Mouse (Mus musculus) mammary gland, adult 2 months (tissue): ENCODE results near the gene Klhl11. TPM values are rescaled to one million over a fixed set of nuclear protein-coding genes. Genes with fewer than 3 reads are reported as not detected.

Experiments used
- polyA plus RNA-seq: library from polyadenylated mRNA; depleted of rRNA; stranded (reverse); fragments of >200 nt; gene quantifications from 2 replicates; pipeline ENCODE4 v1.2.3, GENCODE M21; 2012; ENCODE audit warnings: low replicate concordance; rRNA removed

Gene Klhl11
- 3.1 and 5.7 TPM in 2 replicates for polyA plus RNA-seq

DNA sequence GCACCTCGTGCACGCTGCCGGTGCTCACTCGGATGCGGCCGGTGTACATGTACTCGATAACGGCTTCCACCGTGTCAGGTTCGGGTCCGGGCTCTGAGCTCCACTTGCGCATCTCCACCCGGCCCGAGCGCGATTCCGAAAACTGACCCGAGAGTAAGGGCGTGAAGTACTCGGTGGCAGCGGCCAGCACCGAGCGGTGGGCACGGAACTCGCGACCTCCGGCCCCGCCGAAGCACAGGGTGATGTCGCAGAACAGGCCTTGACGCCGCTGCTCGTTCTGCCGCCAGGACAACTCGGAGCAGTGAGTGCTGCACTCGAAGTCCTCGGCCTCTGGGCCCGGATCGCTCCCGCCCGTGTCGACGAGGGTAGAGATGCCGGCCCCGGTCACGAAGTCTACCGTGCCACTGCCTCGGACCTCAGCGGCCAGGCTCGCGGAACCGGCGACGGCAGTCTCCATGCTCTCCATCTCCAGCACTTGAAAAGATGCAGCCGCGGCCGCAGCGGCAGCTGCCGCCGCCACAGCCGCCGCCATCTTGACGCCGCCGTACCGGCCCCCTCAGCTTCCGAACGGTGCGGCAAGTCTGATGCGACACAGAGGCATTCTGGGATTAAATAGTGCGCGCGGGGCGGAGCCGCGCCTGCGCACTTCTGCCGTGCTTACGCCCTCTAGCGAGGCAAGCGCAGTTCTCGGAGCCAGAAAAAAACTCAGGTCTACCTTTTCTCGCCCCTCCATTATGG lies at the start of gene Klhl11:
Gene Klhl11, minus strand, starts transcription at position 545 of the 738 bp plus-strand sequence.

DNA sequence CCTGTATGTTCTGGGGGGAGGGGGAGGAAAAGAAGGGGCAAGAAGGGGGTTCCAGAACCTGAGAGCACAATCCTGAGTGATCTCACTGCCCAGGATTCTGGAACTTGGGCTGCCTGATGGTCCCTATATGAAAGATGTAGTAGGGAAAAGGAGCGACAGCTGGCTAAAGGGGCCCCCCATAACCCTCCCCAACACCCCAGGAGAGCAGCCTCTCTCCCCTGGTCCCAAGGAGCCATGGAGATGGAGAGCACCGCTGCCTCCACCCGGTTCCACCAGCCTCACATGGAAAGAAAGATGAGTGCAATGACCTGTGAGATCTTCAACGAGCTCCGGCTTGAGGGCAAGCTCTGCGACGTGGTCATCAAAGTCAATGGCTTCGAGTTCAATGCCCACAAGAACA lies 30.7 kb downstream of the Klhl11 start, which contains the start of the genes Nt5c3b and Klhl10:
Gene Nt5c3b, minus strand, starts transcription at position 12 of the 400 bp plus-strand sequence.
Gene Klhl10, plus strand, starts transcription at position 121 of the 400 bp plus-strand sequence.

DNA sequence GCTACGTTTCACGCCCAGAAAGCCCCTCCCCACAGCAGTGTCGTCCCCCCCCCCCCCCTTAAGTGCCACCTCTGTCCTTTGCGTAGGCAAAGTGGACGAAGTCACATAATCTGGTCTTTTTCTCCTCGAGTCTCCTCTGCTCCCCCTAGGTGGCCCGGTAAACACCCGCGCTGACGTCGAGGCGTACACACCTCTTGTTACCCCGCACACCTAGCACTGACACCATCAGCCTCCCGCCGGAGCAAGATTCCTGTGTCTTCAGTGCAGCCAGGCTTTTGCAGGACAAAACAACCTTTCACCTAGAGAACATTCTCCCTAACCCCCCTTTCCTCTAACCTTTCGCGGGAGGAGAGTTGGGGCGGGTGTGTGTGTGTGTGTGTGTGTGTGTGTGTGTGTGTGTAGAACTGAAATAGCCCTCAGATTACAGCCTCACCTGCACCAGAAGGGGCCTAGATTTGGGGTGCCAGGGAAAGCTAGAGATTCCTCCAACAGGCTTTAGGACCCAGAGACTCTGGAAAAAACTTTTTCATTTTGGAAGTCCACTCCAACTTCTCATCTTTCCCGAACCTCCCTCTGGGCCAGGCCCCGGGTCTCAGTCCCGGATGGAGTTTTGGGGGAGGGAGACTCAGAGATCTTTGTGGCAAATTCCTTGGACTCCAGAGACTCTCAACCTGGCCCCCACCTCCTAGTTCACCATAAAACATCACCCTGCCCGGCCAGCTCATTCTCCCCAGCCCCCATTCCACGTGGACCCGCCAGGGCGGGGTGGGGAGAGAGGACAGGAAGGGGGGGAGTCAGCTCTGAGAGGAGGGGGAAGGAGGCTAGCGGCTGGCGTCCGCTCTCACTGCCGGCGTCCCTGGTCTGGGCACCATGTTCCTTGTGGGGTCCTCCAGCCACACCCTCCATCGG lies 57.4 kb downstream of the Klhl11 start, which contains the start of gene Fkbp10:
Gene Fkbp10, plus strand, starts transcription at position 784 of the 909 bp plus-strand sequence.

DNA sequence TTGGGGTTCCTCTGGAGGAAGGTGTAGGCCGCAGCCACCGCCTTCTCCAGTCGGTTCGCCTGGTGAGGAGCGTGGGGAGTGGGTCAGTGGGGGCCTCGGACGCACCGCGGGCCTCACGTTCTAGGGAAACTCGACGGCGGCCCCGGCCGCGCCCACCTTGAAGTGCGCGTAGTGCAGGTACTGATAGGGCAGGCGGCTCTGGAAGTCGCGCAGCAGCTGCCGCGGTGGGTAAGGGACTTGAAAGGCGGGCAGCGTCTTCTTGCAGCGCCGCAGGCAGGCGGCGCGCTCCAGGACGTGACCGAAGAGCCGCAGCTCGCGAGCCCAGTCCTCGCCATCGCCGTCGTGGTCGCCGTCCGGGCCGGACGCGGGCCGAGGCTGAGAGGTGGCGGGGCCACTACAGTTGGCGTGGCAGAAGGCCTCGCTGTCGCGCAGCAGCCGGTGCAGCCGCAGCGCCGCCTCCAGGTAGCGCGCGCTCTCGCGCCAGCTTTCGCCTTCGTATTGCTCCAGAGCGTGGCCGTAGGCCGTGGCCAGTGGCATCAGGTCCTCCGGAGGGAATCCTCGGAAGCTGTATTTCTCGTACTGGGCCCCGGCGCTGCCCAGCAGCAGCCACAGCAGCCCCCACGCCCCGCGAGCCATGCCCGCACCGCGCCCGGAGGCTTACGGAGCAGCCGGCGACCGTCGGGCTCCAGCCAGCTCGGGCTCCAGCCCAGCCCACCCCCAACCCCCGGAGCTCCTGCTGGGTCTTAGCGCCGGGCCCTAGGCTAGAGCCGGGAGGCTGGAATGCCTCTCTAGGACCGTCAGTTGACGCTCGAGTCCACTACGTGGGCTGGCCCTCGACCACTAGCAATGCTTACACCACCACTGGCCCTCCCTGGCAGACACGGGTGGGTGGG lies 58.3 kb downstream of the Klhl11 start, which contains the start of gene P3h4:
Gene P3h4, minus strand, starts transcription at position 816 of the 893 bp plus-strand sequence.

Other genes starting within 250 kb of the Klhl11 start
- not detected in 2 replicates for gene Krt16, start 223.8 kb downstream of the Klhl11 start, polyA plus RNA-seq
- 34.7 and 41.4 TPM in 2 replicates for gene Krt17, start 211.7 kb downstream of the Klhl11 start, polyA plus RNA-seq
- 0.07 and 0.12 TPM in 2 replicates for gene Krt42, start 202.9 kb downstream of the Klhl11 start, polyA plus RNA-seq
- 105 and 139 TPM in 2 replicates for gene Eif1, start 152.9 kb downstream of the Klhl11 start, polyA plus RNA-seq
- not detected in 2 replicates for gene Gast, start 138.3 kb downstream of the Klhl11 start, polyA plus RNA-seq
- 11.5 and 15.2 TPM in 2 replicates for gene Hap1, start 116.6 kb downstream of the Klhl11 start, polyA plus RNA-seq
- 197 and 231 TPM in 2 replicates for gene Jup, start 75.0 kb downstream of the Klhl11 start, polyA plus RNA-seq
- gene P3h4, start 57.9 kb downstream of the Klhl11 start, polyA plus RNA-seq: 22.4 and 40.4 TPM in 2 replicates
- gene Fkbp10, start 57.0 kb downstream of the Klhl11 start, polyA plus RNA-seq: 45.8 and 58.9 TPM in 2 replicates
- gene Nt5c3b, start 30.9 kb downstream of the Klhl11 start, polyA plus RNA-seq: 30.1 and 47.6 TPM in 2 replicates
- 0.27 and 0.57 TPM in 2 replicates for gene Klhl10, start 30.8 kb downstream of the Klhl11 start, polyA plus RNA-seq
- 897 and 934 TPM in 2 replicates for gene Acly, start 55.3 kb upstream of the Klhl11 start, polyA plus RNA-seq
- 1.0 and 2.6 TPM in 2 replicates for gene Ttc25, start 72.9 kb upstream of the Klhl11 start, polyA plus RNA-seq
- gene Cnp, start 102.2 kb upstream of the Klhl11 start, polyA plus RNA-seq: 42.6 and 64.4 TPM in 2 replicates
- gene Nkiras2, start 146.5 kb upstream of the Klhl11 start, polyA plus RNA-seq: 61.2 and 75.2 TPM in 2 replicates
- gene Dnajc7, start 147.4 kb upstream of the Klhl11 start, polyA plus RNA-seq: 25.5 and 53.3 TPM in 2 replicates
- gene Zfp385c, start 219.7 kb upstream of the Klhl11 start, polyA plus RNA-seq: 1.4 and 2.1 TPM in 2 replicates
- 10.3 and 16.6 TPM in 2 replicates for gene Dhx58, start 231.5 kb upstream of the Klhl11 start, polyA plus RNA-seq
- gene Kat2a, start 239.7 kb upstream of the Klhl11 start, polyA plus RNA-seq: 37.3 and 46.8 TPM in 2 replicates
- gene Hspb9, start 241.1 kb upstream of the Klhl11 start, polyA plus RNA-seq: not detected in 2 replicates